Mouse (Mus musculus) gastrocnemius, adult 2 months (tissue): Measurements from ENCODE around the gene Etfdh. TPM values are rescaled to one million over a fixed set of nuclear protein-coding genes. Genes with fewer than 3 reads are reported as not detected.

Source experiments
- DNase-seq: peaks from one replicate; pipeline ENCODE4 v3.0.0; 2022
- H3K27ac ChIP-seq: fragments of 200-600 bp; 2 replicates; pipeline ENCODE4 v1.8.1; 2022; ENCODE audit warnings: mild to moderate bottlenecking
- H3K4me3 ChIP-seq: fragments of 200-600 bp; 2 replicates; pipeline ENCODE4 v1.8.1; 2022; ENCODE audit warnings: mild to moderate bottlenecking, moderate library complexity
- CTCF ChIP-seq: fragments of 200-600 bp; IDR thresholded peaks from 2 replicates; pipeline ENCODE4 v1.8.1; 2022; ENCODE audit warnings: antibody characterized with exemption, mild to moderate bottlenecking, moderate library complexity
- intact Hi-C: fragments of 180-260 bp; cut with DNase I; formaldehyde crosslinking; loops from one replicate; pipeline ENCODE4 v1.15.1; 2025
- total RNA-seq, 2 experiments: library from RNA; stranded (reverse); gene quantifications; 2 replicates each; pipeline ENCODE4 v1.2.3; 2021

Etfdh gene
- total RNA-seq, 2 experiments from 2014 or later = 91.6 to 159 TPM

DNA sequence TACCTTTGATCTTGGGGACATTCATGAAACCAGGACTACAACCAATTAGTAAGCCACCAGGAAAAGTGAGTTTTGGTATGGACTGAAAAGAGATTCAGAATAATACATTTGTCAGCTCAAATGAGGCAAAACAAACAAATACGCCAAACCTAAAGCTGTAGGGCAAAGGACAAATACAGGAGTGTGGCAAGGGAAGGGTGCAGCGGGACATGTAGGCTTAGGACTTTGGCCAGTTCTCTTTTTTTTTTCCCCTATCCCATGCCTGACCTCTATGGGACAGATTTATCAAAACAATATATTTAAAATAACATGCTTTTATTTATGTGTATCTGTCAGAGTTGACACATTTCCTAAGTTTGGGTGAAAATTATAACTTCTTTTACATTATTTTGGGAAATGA, 19.4 kb downstream of the Etfdh start:
- intact Hi-C loops = no loop called here
- H3K27ac ChIP-seq = no peak overlapping the region
- TF ChIP-seq CTCF = no peak

DNA sequence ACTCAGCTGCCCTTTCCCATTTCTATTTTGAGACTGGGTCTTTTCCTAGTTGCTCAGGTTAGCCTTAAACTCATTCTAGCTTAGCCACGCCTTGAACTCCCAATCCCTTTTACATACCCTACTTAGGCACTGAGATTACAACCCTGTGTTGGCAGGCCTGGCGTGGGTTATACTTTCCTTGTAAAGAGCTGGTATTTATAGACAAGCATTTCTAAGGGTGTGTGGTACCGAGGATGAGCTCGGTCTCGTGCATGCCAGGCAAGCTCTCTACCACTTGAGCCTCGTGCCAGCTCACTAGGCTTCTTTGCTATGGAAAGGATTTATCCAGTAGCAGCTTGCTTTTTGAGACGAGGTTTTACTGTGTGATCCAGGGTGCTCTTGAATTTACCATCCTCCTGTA, 33.8 kb downstream of the Etfdh start:
- Histone ChIP-seq H3K27ac (no peak overlapping the region), H3K4me3 (no peak overlapping the region)
- intact Hi-C loops = loop anchor here (10.0 kb wide), 1 partner anchor 521 kb away; no protein-coding TSS in a partner anchor
- DNase-seq = no peak
- no peak for TF ChIP-seq CTCF

More for the DNA sequence above, 19.4 kb downstream of the Etfdh start:
- no peak for DNase-seq
- H3K4me3 ChIP-seq = no peak overlapping the region

DNA sequence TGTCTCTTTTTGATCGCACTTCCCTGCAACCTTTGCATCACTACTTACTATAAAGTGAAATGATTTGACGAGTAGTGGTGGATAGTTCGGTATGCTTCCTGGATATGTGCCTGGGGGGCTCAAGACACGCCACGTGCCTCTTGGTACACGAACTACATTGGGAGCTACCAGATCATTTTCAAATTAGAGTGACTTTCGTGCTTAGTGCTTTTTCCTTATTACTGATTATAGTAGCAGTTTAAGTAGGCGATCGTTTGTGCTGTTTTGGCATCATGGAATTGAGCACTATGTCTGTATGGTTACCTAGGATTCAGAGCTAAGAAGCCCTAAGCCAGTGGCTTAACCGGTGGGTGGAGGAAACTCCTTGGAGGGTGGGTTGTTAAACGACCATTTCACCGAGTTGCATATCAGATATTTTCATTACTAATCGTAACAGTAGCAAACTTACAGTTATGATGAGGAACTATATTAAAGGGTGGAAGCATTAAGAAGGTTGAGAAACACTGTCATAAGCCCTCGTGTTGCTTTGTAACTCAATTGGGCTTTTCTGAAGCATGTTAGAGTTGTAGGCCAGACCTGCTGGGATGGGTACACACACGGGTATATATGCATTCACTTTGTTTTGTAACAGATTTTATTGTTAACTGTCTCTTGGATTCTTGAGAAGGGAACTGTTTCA, 37.4 kb downstream of the Etfdh start:
- H3K4me3 ChIP-seq = peak overlapping the region; percentile 80
- intact Hi-C loops = loop anchor here (10.0 kb wide), 1 partner anchor 517 kb away; no protein-coding TSS in a partner anchor
- H3K27ac ChIP-seq = peak overlapping the region; percentile 94
- no peak for TF ChIP-seq CTCF
- no peak for DNase-seq

DNA sequence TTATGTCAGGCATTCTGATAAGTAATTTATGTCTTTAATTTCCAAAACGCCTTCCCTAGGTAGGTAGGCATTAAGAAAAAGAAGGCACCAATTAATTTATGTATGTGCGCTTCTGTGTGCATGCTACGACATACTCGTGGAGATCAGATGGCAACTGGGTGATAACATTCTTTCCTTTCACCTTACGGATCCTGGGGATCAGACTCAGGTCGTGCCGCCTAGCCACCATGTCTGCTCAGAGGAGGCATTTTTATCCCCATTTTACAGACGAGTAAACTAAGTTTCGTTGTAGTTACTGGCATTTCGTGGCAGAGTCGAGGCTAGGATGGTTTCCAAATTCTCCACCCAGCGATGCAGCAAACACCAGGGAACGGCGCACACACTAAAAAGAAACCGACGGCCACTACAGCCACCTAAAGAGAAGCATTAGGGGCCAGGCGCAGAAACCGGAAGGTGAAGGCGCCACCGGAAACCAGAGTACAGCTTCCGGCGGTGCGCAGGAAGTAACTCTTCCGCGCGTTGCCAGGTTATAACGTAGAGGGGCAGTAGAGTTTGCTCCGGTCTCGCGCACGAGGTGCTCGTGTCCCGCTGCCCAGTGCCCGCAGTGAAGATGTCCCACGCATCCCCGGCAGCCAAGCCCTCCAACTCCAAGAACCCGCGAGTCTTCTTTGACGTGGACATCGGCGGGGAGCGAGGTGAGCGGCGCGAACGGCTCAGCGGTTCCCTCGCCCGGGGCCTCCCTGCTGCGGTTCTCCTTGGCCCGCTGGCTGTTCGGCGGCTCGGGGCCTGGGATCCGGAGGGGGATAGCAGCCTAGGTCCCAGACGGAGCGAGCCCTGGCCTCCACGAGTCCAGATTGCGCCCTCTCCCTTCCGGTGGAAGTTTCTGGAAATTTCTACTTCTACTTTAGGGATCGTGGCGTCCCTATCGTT, 38.2 kb downstream of the Etfdh start, which contains the start of gene Ppid:
TSS of gene Ppid (plus strand) at position 480 of the 930 bp plus-strand sequence.
- intact Hi-C loops = loop anchor here (10.0 kb wide), 1 partner anchor 516 kb away; no protein-coding TSS in a partner anchor
- peak within 1 kb of the TSS; percentile 94 for H3K27ac ChIP-seq
- peak; percentile 86 for DNase-seq
- H3K4me3 ChIP-seq = peak within 1 kb of the TSS; percentile 80
- TF ChIP-seq CTCF = no peak

DNA sequence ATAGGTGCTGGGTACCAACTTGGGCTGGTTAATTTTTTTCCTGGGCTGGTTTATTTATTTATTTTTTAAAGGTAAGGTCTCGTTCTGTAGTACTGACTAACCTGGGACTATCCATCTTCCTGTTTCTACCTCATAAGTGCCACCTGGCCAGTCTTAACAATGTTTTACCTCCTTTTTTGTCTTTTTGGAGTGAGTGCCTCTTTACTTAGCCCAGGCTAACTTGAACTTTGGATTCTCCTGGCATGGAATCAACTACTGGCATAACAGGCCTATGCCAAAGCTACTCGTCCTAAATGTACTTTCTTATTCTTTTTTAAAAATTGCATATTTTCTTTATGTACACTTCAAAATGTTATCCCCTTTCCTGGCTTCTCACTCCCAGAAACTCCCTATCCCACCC, 39.6 kb downstream of the Etfdh start:
- H3K4me3 ChIP-seq = no peak overlapping the region
- no peak for DNase-seq
- no peak for TF ChIP-seq CTCF
- intact Hi-C loops = loop anchor here (5.0 to 10.0 kb wide), 3 partner anchors 87 to 515 kb away; partner anchors contain the start of gene Rapgef2
- H3K27ac ChIP-seq = no peak overlapping the region

DNA sequence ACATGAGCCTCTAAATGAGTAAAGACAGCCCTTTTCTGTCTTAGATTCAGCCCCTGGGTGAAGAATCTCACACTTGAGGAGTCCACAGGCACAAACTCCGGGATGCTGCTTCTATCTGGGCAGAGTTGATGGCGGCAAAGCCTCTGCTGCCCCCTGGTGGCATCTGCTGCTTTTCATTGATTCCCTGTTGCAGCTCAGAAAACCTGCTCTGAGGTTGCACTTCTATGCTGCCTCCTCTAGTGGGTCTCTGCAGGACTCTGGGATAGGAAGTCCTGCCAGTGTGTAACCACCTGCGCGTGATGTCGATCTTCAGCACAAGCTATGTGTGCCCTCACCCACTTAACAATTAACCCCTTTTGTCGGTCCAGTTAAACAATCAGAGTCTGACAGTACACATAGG, 42.5 kb downstream of the Etfdh start:
- Histone ChIP-seq H3K27ac (no peak overlapping the region), H3K4me3 (no peak overlapping the region)
- intact Hi-C loops = loop anchor here (1.0 to 5.0 kb wide), 5 partner anchors 85 to 628 kb away; partner anchors contain the start of gene Rapgef2
- TF ChIP-seq CTCF = peak; percentile 100
- peak; percentile 90 for DNase-seq

DNA sequence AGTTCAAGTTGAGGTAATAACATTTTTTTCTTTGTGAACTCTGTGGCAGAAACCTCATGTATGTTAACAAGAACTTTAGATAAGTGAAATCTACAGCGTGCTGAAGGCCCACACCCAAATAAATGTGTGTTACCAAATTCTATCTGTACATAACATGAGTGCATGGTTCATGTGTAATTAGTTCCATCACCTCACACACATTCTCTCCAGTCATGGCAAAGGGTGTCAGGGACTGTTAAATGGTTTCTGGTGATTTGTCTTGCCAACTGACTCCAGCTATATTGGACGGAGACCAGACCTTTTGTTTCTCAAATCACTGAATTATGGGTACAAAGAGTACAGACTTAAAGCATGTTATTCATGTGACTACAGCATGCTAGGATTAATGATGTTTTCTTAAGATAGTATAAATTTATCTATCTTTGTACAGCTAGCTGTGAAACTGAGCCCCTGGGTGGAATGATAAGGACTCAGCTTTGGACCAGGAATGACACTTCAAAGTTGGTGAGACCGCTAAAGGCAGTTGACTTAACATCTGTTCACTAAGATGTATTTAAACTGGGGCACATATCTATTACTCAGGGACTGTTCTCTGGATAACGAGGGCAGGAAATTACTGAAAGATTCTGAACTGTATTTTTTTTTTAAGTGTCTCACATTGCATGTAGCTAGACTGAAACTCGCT, 49.3 kb downstream of the Etfdh start:
- no peak for DNase-seq
- Histone ChIP-seq H3K27ac (no peak overlapping the region), H3K4me3 (no peak overlapping the region)
- intact Hi-C loops = no loop called here
- TF ChIP-seq CTCF = no peak

DNA sequence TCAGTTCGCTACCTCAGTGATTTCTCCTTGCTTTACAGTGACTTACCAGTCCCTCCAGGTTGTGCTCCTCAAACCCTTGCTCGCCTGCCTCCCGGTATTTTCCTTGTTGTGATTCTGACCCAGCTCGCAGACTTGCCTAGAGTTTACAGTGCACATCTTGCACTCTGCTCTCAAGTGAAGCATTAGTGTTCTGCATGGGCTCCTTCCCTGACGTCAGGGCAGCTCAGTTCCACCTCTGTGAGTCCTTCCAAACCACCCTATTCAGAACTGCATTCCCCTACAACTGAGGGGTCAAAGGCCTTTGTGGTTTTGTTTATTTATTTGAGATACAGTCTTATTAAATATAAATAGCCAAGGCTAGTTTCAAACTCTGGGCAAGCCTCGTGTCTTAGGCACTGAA, 51.1 kb downstream of the Etfdh start:
- H3K27ac ChIP-seq = no peak overlapping the region
- DNase-seq = no peak
- intact Hi-C loops = no loop called here
- no peak for TF ChIP-seq CTCF
- no peak overlapping the region for H3K4me3 ChIP-seq

DNA sequence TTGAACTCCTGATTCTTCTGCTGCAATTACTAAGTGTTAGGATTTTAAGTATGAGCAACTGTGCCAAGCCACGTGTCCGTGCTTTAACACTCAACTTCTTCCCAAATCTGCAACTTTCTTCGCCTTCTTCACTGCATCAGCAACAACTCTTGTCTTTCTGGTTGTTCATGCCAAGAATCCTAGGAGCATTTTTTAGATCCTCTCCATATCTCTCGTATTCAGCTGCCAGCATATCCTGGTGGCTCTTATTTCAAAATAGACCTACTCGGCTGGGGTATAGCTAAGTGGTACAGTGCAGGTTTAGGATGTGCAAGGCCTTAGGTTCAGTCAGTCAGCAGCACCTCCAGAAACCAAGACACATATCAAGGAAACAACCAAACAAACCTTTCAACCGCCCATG, 51.7 kb downstream of the Etfdh start:
- intact Hi-C loops = no loop called here
- DNase-seq = no peak
- no peak for TF ChIP-seq CTCF
- no peak overlapping the region for H3K27ac ChIP-seq
- H3K4me3 ChIP-seq = no peak overlapping the region

DNA sequence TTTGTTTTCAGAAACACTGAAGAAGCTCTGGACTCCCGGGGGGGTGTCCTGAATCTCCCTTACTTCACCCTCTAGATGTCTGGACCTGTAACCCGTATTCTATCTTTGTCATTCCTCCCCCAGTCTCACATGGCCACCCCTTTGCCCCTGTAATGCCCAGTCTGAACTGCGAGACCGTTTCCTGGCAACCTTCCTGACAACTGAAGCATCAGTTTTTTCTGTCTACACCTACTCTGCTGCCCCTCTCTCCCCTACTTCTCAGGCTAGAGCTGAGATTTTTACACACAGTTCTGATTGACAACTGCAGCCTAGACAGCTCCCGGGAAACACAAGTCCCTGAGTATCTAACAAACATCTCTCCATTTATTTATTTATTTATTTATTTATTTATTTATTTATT, 52.4 kb downstream of the Etfdh start:
- no peak overlapping the region for H3K4me3 ChIP-seq
- no peak overlapping the region for H3K27ac ChIP-seq
- intact Hi-C loops = no loop called here
- no peak for DNase-seq
- TF ChIP-seq CTCF = no peak

DNA sequence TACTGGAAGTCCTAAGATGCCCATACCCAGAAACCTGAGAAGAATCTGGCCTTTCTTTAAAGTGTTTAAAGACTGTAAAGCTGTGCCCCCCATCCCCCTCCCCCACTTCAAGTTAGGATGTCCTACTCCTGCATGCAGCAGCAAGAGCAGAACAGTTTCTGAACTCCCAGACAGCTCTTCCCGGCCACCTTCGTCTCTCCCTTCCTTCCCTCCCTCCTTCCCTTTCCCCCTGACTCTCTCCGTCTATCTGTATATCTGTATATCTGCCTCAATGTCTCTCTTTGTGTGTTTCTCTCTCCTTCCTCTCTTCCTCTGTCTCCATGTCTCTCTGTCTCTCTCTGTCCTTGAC, 52.9 kb downstream of the Etfdh start:
- Histone ChIP-seq H3K4me3 (no peak overlapping the region), H3K27ac (no peak overlapping the region)
- no peak for TF ChIP-seq CTCF
- intact Hi-C loops = no loop called here
- DNase-seq = no peak

DNA sequence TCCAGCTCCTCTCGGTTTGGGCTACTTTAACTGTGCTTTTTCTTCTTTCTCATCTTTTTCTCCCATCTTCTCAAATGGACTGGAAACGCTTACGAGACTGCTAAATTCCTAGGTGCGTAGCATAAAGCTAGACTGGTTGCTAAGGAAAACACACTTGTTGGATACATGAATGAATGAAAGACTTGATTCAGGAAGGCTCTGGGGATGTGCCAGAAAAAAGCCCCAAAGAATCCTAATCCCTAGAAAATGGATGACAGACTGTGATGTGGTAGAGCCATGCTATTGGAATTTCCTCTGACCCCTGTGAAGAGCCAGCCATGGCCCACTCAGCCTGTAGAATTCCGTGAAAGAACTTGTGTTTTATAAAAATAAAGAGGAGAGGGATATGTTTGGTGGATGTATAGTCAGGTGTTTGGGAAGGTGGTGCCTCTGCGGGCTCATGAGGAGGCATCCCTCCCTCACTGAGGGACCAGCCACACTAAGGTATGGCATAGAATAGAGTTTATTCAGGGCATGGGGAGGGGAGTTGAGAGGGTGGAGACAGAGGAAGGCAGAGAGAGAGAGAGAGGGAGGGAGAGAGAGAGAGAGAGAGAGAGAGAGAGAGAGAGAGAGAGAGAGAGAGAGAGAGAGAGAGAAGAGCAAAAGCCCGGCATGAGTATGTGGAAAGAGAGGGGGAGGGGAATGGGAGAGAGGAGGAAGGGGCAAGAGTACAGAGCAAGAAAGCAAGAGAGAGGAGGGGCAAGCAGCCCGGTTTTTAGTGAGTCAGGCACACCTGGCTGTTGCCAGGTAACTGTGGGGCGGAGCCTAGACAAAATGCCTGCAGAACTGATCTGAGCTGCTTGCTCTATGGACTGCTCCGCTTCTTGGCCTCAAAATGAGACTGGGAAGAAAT, 53.5 kb downstream of the Etfdh start:
- no peak for DNase-seq
- Histone ChIP-seq H3K4me3 (no peak overlapping the region), H3K27ac (no peak overlapping the region)
- TF ChIP-seq CTCF = no peak
- intact Hi-C loops = no loop called here
